Mouse (Mus musculus) E14TG2a.4 (cell line): ENCODE measurements around the gene 4930583I09Rik.

Source experiments
- CTCF ChIP-seq: conservative IDR thresholded peaks from 2 replicates; pipeline ENCODE4 v1.5.1; 2014; ENCODE audit warnings: low read length
- POU5F1 ChIP-seq: IDR thresholded peaks from 2 replicates; pipeline ENCODE4 v1.6.1; 2014; ENCODE audit warnings: low read length, borderline replicate concordance

GRCm38 (mm10) chr17:64858848-64859247 lies 23.0 kb upstream of the 4930583I09Rik start:
- TF ChIP-seq CTCF (no peak), POU5F1 (no peak)
